Mouse (Mus musculus) heart, adult 11 months (tissue): Measurements from ENCODE around the gene Zfp445.

Experiments used
- DNase-seq: peaks from one replicate; pipeline ENCODE4 v3.0.0; 2022

The Zfp445 gene

GRCm38 (mm10) chr9:122829826-122830380 is 35.9 kb downstream of the Zfp445 start:
- DNase-seq: peak; percentile 63

DNA sequence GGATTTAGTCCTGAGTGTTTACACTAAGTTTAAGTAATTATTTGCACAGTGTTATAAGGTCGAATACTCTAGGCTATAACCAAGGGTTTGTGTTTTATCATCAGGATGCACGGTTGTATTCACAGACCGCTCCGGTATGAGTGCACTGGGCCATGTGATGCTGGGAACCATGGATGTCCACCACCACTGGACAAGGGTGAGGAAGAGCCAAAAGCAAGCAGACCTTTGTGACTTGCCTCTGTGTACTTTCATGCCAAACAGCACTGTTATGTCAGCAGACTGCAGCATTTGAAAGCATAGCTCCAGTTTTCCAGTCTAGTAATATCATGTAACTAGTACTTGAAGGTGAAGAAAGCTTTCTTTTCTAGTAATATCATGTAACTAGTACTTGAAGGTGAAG is 39.1 kb downstream of the Zfp445 start:
- peak; percentile 35 for DNase-seq

DNA sequence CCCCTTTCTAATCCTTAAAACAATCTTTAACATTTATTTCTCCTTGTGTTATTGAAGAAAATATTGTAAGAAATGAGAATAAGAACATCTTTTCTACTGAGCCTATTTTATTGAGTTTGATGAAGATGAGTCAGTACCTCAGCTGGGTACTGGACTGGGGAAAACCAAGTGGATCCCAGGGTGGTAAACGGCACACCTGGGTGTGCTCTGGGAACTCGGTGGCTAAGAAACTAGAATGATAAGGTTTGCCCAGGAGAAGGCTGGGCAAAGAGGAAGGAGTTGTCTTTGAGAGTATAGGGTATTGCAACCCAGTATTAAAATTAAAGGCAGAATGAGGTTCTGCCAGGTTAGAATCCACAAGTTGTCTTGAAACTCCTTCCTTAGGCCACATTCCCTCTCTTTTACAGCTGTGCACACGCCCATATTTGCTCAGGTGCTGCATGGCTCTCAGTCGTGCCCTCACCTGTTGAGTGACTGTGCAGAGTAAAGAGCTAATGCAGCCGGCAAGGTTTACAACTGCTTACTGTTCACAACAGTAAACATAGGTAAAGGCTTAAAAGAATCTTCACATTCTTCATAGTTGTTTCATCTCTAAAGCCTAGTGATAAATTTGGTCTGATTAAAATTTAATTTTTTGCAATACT is 42.3 kb downstream of the Zfp445 start:
- DNase-seq: peak; percentile 30

DNA sequence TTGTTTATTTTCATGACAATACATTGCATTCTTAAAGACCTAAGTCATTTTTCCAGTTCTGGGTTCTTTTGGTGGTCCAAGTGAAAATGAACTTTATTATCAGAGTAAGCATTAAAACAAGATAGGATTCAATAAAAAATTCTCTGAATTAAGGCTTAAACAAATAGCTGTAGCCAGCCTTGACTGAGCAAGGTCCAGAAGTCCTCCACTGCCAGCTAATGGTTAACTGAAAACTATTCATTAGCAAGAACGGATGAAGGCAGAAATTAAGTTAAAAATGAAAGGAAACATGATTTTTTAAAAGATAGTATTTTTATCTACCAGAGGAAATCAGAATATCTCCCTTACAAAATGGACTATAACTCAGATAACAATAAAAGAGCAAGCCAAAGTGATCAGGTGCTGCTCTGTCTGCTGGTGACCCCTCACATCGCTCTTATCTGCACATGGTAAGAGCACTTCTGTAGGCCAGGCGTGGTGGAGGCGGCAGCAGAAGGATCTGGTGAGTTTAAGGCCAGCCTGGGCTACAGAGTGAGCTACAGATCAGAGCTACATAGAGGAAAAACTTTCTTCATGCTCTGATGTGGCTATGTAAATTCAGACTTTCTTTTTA is 50.5 kb downstream of the Zfp445 start:
- no peak for DNase-seq

DNA sequence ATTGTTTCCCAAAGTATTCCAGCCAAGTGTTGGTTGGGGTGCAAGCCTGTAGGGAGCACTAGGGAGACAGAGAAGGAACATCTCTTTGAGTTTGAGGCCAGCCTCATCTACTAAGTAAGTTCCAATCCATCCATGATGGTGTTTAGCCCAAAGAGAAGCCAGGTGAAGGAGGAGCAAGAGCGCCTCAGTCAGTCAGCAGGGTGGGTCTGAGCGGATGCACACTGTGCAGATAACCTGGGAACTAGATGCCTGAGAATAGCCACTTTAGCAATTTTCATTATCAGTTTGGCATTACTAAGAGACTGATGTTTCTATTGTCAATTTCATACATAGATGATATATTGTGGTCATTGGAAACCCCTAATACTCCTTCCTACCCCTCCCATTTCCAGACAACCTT is 51.0 kb downstream of the Zfp445 start:
- DNase-seq: no peak

- DNase-seq: no peak
Measured at GRCm38 (mm10) chr9:122812386-122812785, 53.4 kb downstream of the Zfp445 start.

DNA sequence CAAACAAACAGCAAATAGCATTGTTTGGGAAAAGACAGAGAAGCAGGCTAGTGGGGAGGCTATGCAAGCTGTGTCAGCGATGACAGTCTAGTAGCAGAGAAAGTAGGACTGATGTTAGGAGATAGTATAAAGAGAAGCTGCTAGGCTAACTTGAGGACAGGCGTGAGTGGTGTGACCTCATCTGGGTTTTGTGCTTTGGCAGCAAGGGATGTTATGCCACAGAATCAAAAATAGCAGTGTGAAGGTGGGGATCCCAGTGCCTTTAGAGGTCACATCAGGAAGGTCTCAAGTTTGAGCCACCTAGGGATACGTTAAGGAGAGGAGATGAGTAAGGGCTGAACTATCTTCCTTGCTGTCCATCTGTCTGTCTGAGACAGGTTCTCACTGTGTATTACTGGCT is 55.6 kb downstream of the Zfp445 start:
- DNase-seq: peak; percentile 93

DNA sequence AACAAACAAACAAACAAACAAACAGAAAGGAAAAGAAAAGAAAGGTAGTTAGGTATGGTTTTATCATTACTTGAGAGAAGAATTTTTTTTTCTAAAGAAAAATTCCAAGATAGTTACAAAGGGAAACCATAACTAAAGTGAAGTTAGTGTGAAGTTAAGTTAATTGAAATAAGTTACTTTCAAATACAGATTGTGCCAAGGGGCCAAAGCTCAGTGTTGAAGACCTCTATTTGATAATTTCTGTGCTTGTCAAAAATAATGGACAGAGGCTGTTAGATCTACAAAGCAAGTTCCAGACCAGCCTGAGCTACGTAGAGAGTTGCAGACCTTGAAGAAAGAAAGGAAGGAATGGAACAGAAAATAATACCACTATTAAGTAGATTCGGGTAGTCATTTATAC is 58.6 kb downstream of the Zfp445 start:
- DNase-seq: no peak

GRCm38 (mm10) chr9:122805845-122806341 is 59.9 kb downstream of the Zfp445 start:
- DNase-seq: no peak

- DNase-seq: peak; percentile 100
Measured at GRCm38 (mm10) chr9:122805053-122805844, 60.6 kb downstream of the Zfp445 start, which contains the start of gene Tcaim. TSS of gene Tcaim (plus strand) at chr9:122805539.
